Mouse (Mus musculus): ENCODE measurements around the gene Cdk12. TPM values are rescaled to one million over a fixed set of nuclear protein-coding genes. Genes with fewer than 3 reads are reported as not detected.

Cdk12 gene
- polyA plus RNA-seq, 1 experiment from 2014 or later = 7.7 TPM

DNA sequence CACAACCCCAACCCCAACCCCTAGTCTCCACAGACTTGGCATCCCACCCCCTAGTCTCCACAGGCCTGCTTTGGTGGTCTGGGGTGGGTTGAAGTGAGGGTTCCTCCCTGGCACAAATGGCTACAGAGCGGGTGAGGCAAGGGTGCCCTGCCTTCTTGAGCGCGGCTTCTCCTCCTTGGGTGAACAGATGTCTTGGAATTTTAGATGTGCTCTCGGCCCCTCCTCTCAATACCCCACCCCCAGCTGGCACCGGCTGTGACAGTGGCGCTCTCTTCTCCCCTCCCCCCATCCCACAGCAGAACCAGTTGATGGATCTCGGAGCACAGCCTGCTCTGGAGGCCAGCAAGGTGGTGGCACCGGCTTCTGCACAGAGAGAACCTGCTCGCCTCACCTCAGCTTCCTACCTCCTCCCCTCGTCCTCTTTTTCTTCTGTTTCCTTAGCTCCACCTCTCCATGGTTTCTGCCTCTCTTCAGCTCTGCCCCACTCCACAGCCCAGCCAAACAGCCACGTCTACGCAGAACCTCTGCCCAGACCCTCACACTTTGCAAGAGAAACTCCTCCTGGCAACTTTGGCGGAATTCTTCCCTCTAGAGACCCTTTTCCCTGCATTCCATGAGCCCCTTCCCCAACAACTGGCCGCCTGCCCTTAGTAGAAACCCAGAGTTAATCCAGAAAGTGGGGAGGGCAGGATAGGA lies 115.7 kb downstream of the Cdk12 start:
- Histone ChIP-seq H3K4me2 (ENCODE audit: low read depth, low read length) (no peak overlapping the region), H3K27ac (ENCODE audit: low read length) (no peak overlapping the region), H3K4me3 (replicated peaks; ENCODE audit: low read length) (no peak overlapping the region), H3K4me1 (ENCODE audit: control insufficient read depth, insufficient read depth, low read length) (no peaks in the 10 kb centered on the region), H3K9me3 (replicated peaks; ENCODE audit: control insufficient read depth, low read length) (no peaks in the 10 kb centered on the region), H3K27me3 (ENCODE audit: control insufficient read depth, insufficient read depth, low read length) (peaks cover 90% of the 10 kb centered on the region), H3K36me3 (ENCODE audit: control insufficient read depth, insufficient read depth, low read length) (no peaks in the 10 kb centered on the region), H3K9ac (ENCODE audit: low read length) (no peak overlapping the region)
- 4% methylated on average over 14 of the region's 14 CpGs for WGBS
- no peak for ATAC-seq (ENCODE audit: insufficient read depth, low FRiP score)

DNA sequence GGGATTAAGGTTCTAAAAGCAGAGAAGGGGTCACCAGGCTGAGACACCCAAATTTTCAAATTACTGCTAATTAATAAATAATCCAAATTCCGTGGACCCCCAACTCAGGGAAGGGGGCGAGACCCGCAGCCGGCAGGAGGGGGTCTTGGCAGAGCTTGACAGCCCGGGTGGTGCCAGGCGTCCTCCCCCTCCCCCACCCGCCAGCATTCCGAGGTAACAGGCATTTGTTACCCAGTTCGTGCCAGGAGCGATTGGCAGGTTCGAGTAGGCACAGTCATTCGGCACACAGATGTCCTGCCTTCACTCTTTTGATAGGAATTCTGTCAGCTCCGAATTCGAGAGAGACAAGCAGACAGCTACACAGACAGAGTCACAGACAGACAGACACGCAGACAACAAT lies 116.3 kb downstream of the Cdk12 start:
- Histone ChIP-seq H3K27ac (ENCODE audit: low read length) (no peak overlapping the region), H3K4me3 (replicated peaks; ENCODE audit: low read length) (no peak overlapping the region), H3K36me3 (ENCODE audit: control insufficient read depth, insufficient read depth, low read length) (no peaks in the 10 kb centered on the region), H3K4me1 (ENCODE audit: control insufficient read depth, insufficient read depth, low read length) (no peaks in the 10 kb centered on the region), H3K27me3 (ENCODE audit: control insufficient read depth, insufficient read depth, low read length) (peaks cover 91% of the 10 kb centered on the region), H3K4me2 (ENCODE audit: low read depth, low read length) (no peak overlapping the region), H3K9me3 (replicated peaks; ENCODE audit: control insufficient read depth, low read length) (no peaks in the 10 kb centered on the region), H3K9ac (ENCODE audit: low read length) (no peak overlapping the region)
- WGBS = 4% methylated on average over 15 of the region's 15 CpGs
- no peak for ATAC-seq (ENCODE audit: insufficient read depth, low FRiP score)

DNA sequence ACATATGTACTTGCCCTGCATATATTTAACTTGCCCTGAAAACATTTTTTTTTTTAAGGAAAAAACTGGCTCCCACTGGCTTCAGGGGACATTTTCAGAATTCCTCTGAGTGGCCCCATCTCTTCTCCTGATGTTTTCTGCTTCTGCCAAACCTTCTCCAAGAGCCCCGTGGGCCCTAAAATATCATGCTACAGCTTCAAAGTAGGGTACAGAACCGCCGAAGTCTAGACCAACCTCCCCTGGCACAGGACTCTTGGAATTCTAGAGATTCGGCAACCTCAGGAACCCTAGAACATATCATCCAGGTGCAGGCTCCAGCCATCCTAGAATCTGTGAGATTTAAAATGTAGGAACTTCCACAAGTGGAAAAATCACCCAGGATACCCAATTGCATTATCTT lies 116.7 kb downstream of the Cdk12 start:
- Histone ChIP-seq H3K9ac (ENCODE audit: low read length) (no peak overlapping the region), H3K27ac (ENCODE audit: low read length) (no peak overlapping the region), H3K36me3 (ENCODE audit: control insufficient read depth, insufficient read depth, low read length) (no peaks in the 10 kb centered on the region), H3K4me1 (ENCODE audit: control insufficient read depth, insufficient read depth, low read length) (no peaks in the 10 kb centered on the region), H3K27me3 (ENCODE audit: control insufficient read depth, insufficient read depth, low read length) (peaks cover 91% of the 10 kb centered on the region), H3K4me3 (replicated peaks; ENCODE audit: low read length) (no peak overlapping the region), H3K4me2 (ENCODE audit: low read depth, low read length) (no peak overlapping the region), H3K9me3 (replicated peaks; ENCODE audit: control insufficient read depth, low read length) (no peaks in the 10 kb centered on the region)
- no peak for ATAC-seq (ENCODE audit: insufficient read depth, low FRiP score)
- WGBS = 22% methylated on average over 4 of the region's 4 CpGs

DNA sequence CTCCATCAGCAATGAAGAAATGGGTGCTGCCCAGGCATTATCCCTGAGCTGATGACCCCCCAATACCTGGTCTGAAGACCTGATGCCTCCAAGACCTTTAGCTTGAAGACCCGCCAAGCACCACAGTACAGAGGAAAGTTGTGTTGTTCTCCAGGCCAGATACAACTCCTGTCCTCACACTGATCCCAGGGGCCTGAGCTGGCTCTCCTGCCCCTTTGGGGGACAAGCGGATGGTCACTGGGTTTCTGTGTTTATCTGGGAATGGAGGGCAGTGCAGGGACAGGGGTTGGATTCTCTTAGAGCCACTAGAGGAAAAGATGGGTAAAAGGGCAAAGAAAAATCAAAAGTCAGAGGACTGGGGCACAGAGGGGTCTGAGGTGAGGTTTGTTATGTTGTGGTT lies 117.1 kb downstream of the Cdk12 start:
- H3K4me3 ChIP-seq (replicated peaks; ENCODE audit: low read length) = no peak overlapping the region
- H3K4me1 ChIP-seq (ENCODE audit: control insufficient read depth, insufficient read depth, low read length) = no peaks in the 10 kb centered on the region
- H3K9me3 ChIP-seq (replicated peaks; ENCODE audit: control insufficient read depth, low read length) = no peaks in the 10 kb centered on the region
- no peak overlapping the region for H3K4me2 ChIP-seq (ENCODE audit: low read depth, low read length)
- ATAC-seq (ENCODE audit: insufficient read depth, low FRiP score) = no peak
- peaks cover 93% of the 10 kb centered on the region for H3K27me3 ChIP-seq (ENCODE audit: control insufficient read depth, insufficient read depth, low read length)
- 2% methylated on average over 2 of the region's 2 CpGs for WGBS
- no peak overlapping the region for H3K9ac ChIP-seq (ENCODE audit: low read length)
- H3K36me3 ChIP-seq (ENCODE audit: control insufficient read depth, insufficient read depth, low read length) = no peaks in the 10 kb centered on the region
- no peak overlapping the region for H3K27ac ChIP-seq (ENCODE audit: low read length)

DNA sequence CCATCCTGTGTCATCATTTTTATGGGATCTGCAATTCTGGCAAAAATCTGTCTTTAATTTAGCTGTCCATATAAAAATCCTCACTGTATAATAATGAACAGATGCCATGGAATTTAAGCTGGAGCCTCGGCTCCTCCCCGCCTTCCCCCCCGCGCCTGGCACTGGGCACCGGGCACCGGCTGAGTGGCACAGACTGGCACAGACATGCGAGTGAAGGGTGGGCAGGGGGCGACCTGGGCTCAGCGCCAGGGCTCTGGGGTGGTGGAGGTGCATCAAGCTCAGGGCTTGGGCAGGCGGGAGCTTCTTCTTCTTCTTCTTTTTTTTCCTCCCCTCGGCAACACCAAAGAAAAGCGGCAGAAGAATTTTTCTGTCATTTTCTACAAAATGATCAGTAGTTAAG lies 117.5 kb downstream of the Cdk12 start:
- Histone ChIP-seq H3K36me3 (ENCODE audit: control insufficient read depth, insufficient read depth, low read length) (no peaks in the 10 kb centered on the region), H3K4me2 (ENCODE audit: low read depth, low read length) (no peak overlapping the region), H3K4me3 (replicated peaks; ENCODE audit: low read length) (no peak overlapping the region), H3K9me3 (replicated peaks; ENCODE audit: control insufficient read depth, low read length) (no peaks in the 10 kb centered on the region), H3K9ac (ENCODE audit: low read length) (no peak overlapping the region), H3K27ac (ENCODE audit: low read length) (no peak overlapping the region), H3K27me3 (ENCODE audit: control insufficient read depth, insufficient read depth, low read length) (peaks cover 94% of the 10 kb centered on the region), H3K4me1 (ENCODE audit: control insufficient read depth, insufficient read depth, low read length) (no peaks in the 10 kb centered on the region)
- 15% methylated on average over 12 of the region's 12 CpGs for WGBS
- no peak for ATAC-seq (ENCODE audit: insufficient read depth, low FRiP score)

DNA sequence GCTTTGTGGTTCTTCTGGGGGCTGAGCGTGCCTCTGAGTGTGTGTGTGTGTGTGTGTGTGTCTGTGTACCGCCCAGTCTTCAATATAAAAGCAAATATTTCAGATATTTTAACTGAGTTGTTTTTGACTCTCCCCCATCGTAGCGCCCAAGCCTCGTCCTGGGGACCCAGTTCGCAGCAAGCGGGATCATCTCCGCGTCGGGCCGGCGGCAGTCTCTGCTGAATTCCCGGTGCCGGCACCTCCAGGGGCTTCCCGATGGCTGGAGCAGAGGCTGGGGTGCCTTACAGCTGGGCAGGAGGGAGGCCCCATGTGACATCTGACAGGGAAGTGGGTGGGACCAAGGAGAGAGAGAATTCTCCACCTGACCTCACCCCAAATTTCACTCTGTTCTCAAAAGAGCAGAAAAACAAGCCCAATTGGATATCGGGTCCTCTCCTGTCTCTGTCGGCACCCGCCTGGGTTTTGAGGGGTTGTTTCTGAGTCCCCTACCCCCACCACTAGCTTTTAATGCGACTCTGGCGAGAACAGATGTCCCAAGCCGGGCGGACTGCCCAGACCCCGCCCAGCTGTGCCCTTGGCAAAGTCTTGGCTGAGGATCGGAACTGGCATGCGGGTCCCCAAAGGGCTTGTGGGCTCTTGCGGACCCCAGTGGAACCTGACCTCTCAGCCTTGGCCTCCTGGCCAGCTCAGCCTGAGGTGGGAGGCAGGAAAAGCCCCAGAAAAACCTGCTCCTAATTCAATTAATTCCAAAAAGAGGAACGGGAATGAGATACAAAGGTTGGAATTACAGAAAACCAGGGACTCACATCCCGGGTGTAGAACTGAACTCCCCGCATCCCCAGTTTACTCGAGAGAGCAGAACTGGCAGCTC lies 118.2 kb downstream of the Cdk12 start:
- Histone ChIP-seq H3K4me3 (replicated peaks; ENCODE audit: low read length) (no peak overlapping the region), H3K36me3 (ENCODE audit: control insufficient read depth, insufficient read depth, low read length) (no peaks in the 10 kb centered on the region), H3K9ac (ENCODE audit: low read length) (no peak overlapping the region), H3K27ac (ENCODE audit: low read length) (no peak overlapping the region), H3K9me3 (replicated peaks; ENCODE audit: control insufficient read depth, low read length) (no peaks in the 10 kb centered on the region), H3K4me2 (ENCODE audit: low read depth, low read length) (no peak overlapping the region), H3K27me3 (ENCODE audit: control insufficient read depth, insufficient read depth, low read length) (peaks cover 95% of the 10 kb centered on the region), H3K4me1 (ENCODE audit: control insufficient read depth, insufficient read depth, low read length) (no peaks in the 10 kb centered on the region)
- WGBS = 2% methylated on average over 30 of the region's 30 CpGs
- no peak for ATAC-seq (ENCODE audit: insufficient read depth, low FRiP score)

DNA sequence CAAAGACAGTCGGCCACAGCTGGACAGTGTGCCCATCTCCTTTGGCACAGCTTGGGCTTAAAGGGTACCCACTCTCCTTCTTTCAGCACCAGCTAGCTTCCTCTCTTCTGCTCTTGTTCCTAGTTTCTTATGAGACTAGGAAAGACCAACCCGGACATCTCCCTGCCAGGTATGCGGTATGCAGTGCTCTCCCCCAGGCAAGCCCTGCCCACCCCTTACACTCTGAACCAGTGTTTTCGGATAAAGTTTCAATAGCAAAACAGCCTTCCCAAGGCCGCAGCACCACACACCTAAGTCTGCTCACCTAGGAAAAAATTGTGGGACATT lies 118.8 kb downstream of the Cdk12 start:
- Histone ChIP-seq H3K4me2 (ENCODE audit: low read depth, low read length) (no peak overlapping the region), H3K4me1 (ENCODE audit: control insufficient read depth, insufficient read depth, low read length) (no peaks in the 10 kb centered on the region), H3K27me3 (ENCODE audit: control insufficient read depth, insufficient read depth, low read length) (peaks cover 94% of the 10 kb centered on the region), H3K4me3 (replicated peaks; ENCODE audit: low read length) (no peak overlapping the region), H3K36me3 (ENCODE audit: control insufficient read depth, insufficient read depth, low read length) (no peaks in the 10 kb centered on the region), H3K9ac (ENCODE audit: low read length) (no peak overlapping the region), H3K9me3 (replicated peaks; ENCODE audit: control insufficient read depth, low read length) (no peaks in the 10 kb centered on the region), H3K27ac (ENCODE audit: low read length) (no peak overlapping the region)
- no peak for ATAC-seq (ENCODE audit: insufficient read depth, low FRiP score)
- WGBS = 12% methylated on average over 5 of the region's 5 CpGs

DNA sequence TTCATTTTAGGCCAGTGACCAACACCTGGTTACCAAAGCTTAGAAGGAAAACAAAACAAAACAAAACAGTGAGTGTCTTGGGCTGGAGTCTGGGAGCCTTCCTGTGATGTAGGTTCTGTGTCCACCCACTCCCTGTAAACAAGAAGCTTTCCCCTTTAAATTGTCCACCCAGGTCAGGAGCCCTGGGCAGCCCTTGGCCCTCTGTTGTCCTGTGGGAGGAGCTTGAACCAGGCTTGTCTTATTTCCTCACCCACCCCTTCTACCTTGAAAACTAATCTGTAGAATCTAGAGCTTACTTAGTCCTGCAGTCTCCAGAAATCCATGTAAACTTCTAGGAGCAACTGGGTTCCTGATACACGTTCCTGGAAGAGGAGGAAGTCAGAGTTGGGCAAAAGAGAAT lies 119.3 kb downstream of the Cdk12 start:
- Histone ChIP-seq H3K4me2 (ENCODE audit: low read depth, low read length) (no peak overlapping the region), H3K4me3 (replicated peaks; ENCODE audit: low read length) (no peak overlapping the region), H3K27me3 (ENCODE audit: control insufficient read depth, insufficient read depth, low read length) (peaks cover 94% of the 10 kb centered on the region), H3K9ac (ENCODE audit: low read length) (no peak overlapping the region), H3K9me3 (replicated peaks; ENCODE audit: control insufficient read depth, low read length) (no peaks in the 10 kb centered on the region), H3K27ac (ENCODE audit: low read length) (no peak overlapping the region), H3K36me3 (ENCODE audit: control insufficient read depth, insufficient read depth, low read length) (no peaks in the 10 kb centered on the region), H3K4me1 (ENCODE audit: control insufficient read depth, insufficient read depth, low read length) (no peaks in the 10 kb centered on the region)
- ATAC-seq (ENCODE audit: insufficient read depth, low FRiP score) = no peak
- WGBS = 3% methylated on average over 1 of the region's 1 CpGs

DNA sequence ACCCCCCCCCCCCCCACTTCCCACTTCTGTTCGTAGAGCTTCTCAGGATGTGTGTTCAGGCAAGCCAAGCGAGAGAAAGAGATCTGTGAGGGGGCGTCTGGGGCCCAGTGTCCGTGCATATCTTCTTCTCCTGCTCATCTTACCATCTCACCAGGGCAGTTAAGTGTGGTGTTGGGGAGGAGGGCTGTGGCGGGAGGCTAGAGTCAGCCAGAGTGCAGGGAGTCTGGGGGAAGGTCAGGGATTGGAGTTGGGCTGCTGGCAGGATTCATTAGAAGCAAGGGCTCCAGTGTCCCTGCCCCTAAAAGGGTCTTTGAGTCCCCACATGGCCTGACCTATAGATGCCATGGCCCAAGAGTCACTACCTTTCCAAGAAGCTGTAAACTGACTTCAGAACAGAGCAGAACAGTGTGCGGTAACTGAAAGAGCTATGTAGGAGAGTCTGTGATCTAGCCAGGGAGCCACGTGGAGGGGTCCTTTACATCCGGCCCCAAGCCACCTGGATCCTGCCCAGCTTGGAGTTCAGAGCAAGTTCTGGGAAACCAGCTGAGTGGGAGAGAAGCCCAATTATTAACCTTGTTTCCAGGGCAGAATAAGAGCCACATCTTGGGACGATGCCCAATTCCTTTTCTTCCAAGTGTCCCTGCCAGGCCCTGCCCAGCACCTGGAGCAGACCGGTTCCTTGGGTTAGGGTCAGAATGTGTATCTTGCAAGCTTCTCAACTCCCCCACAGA lies 120.4 kb downstream of the Cdk12 start:
- Histone ChIP-seq H3K9me3 (replicated peaks; ENCODE audit: control insufficient read depth, low read length) (no peaks in the 10 kb centered on the region), H3K27ac (ENCODE audit: low read length) (no peak overlapping the region), H3K4me1 (ENCODE audit: control insufficient read depth, insufficient read depth, low read length) (peaks cover 5% of the 10 kb centered on the region; the same call in 1 of the 2 replicates), H3K36me3 (ENCODE audit: control insufficient read depth, insufficient read depth, low read length) (no peaks in the 10 kb centered on the region), H3K4me2 (ENCODE audit: low read depth, low read length) (no peak overlapping the region), H3K9ac (ENCODE audit: low read length) (no peak overlapping the region), H3K27me3 (ENCODE audit: control insufficient read depth, insufficient read depth, low read length) (peaks cover 96% of the 10 kb centered on the region), H3K4me3 (replicated peaks; ENCODE audit: low read length) (no peak overlapping the region)
- ATAC-seq (ENCODE audit: insufficient read depth, low FRiP score) = no peak
- 4% methylated on average over 10 of the region's 10 CpGs for WGBS

Measured in stomach, embryonic 16.5 days (tissue).